Mouse (Mus musculus) kidney, postnatal 0 days (tissue): Measurements from ENCODE around the gene Dnajc6. TPM values are rescaled to one million over a fixed set of nuclear protein-coding genes. Genes with fewer than 3 reads are reported as not detected.

Source experiments
- ATAC-seq: fragments of 200-750 bp; cut with Nextera tagmentation; replicated peaks from 2 replicates; pipeline ENCODE4 v1.8.0; 2017; ENCODE audit warnings: low read depth, moderate number of reproducible peaks, moderate TSS enrichment, moderate library complexity; ENCODE audit not compliant: low FRiP score
- DNase-seq: peaks from one replicate; pipeline ENCODE4 v3.0.0-alpha.2; 2016; ENCODE audit warnings: low spot score
- H3K27ac ChIP-seq: fragments of 300-500 bp; sonication (generic); 2 replicates; pipeline ENCODE4 v1.5.1; 2014; ENCODE audit warnings: mild to moderate bottlenecking
- H3K27me3 ChIP-seq: fragments of 300-500 bp; sonication (generic); 2 replicates; pipeline ENCODE4 v1.6.1; 2014; ENCODE audit warnings: low read length, mixed read lengths; ENCODE audit not compliant: insufficient read depth
- H3K36me3 ChIP-seq: fragments of 300-500 bp; sonication (generic); 2 replicates; pipeline ENCODE4 v1.6.1; 2014; ENCODE audit warnings: low read length, mixed read lengths; ENCODE audit not compliant: insufficient read depth
- H3K4me1 ChIP-seq: fragments of 300-500 bp; sonication (generic); replicated peaks from 2 replicates; pipeline ENCODE4 v1.6.1; 2014; ENCODE audit warnings: antibody characterized with exemption, low read length, mixed read lengths; ENCODE audit not compliant: insufficient read depth
- H3K4me2 ChIP-seq: fragments of 300-500 bp; sonication (generic); 2 replicates; pipeline ENCODE4 v1.6.1; 2014; ENCODE audit warnings: mild to moderate bottlenecking, low read length, moderate library complexity, mixed read lengths
- H3K4me3 ChIP-seq: fragments of 300-500 bp; sonication (generic); replicated peaks from 2 replicates; pipeline ENCODE4 v1.5.1; 2014; ENCODE audit warnings: low read depth, low read length
- H3K9ac ChIP-seq: fragments of 300-500 bp; sonication (generic); 2 replicates; pipeline ENCODE4 v1.6.1; 2014; ENCODE audit warnings: low read depth, low read length
- H3K9me3 ChIP-seq: fragments of 300-500 bp; sonication (generic); replicated peaks from 2 replicates; pipeline ENCODE4 v1.6.1; 2016; ENCODE audit warnings: low read length, inconsistent platforms, mixed read lengths
- CTCF ChIP-seq: IDR thresholded peaks from 2 replicates; pipeline ENCODE4 v1.5.1; 2016; ENCODE audit warnings: antibody characterized with exemption, low read depth, mild to moderate bottlenecking, moderate library complexity
- WGBS: fragments of 180-500 bp; shearing (Covaris S2); extraction: QIAGEN DNeasy Blood & Tissue Kit; methylation state at CpG from one replicate; pipeline ENCODE4 v1.1.7; 2014; 5-methylcytosine and 5-hydroxymethylcytosine counted together
- polyA plus RNA-seq: library from polyadenylated mRNA; unstranded; fragments of >200 nt; fragmentation: Nextera tagmentation; extraction: Ambion mirVana; gene quantifications from 2 replicates; pipeline ENCODE4 v1.2.1, GENCODE M21; 2015

Gene Dnajc6
- polyA plus RNA-seq, 1 experiment from 2014 or later, result 2.8 TPM

DNA sequence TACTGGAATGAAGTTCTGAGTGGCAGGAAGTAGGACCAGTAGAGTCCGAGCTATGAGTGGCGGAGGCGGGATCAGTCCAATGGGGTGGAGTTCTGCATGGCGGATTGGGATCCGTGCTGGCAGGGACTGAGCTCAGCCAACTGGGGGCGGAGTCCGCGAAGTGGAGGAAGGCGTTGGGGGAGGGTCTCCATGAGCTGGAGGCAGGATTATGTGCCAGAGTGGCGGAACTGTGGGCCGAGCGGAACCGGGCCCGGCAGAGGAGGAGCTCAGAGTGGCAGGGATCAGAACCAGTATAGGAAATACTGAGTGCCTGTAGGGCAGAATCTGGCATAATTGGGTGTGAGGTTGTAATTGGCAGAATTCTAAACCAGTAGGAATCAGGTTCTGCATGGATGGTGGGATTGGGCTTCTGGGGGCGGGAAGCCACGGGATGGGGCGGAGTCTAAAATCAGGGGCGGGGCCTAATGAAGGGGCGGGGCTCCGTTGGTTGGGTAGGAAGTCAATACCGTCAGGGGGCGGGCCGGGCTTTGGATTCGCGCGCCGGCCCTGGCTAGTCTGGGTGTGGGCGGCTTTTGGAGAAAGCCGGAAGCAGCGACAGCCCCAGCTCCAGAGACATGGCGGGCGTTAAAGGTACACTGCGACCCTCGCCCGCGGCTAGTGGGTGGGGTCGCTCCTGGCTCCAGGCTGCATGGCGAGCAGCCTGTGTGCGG is 150.9 kb downstream of the Dnajc6 start, which contains the start of gene Leprot:
Leprot (plus strand) TSS at position 523 of the 710 bp plus-strand sequence.
- under 1% methylated on average over 35 of the region's 39 CpGs for WGBS
- H3K9me3 ChIP-seq, result no peaks in the 10 kb centered on the region
- peak; percentile 48; the same call in 1 of the 2 replicates for TF ChIP-seq CTCF

DNA sequence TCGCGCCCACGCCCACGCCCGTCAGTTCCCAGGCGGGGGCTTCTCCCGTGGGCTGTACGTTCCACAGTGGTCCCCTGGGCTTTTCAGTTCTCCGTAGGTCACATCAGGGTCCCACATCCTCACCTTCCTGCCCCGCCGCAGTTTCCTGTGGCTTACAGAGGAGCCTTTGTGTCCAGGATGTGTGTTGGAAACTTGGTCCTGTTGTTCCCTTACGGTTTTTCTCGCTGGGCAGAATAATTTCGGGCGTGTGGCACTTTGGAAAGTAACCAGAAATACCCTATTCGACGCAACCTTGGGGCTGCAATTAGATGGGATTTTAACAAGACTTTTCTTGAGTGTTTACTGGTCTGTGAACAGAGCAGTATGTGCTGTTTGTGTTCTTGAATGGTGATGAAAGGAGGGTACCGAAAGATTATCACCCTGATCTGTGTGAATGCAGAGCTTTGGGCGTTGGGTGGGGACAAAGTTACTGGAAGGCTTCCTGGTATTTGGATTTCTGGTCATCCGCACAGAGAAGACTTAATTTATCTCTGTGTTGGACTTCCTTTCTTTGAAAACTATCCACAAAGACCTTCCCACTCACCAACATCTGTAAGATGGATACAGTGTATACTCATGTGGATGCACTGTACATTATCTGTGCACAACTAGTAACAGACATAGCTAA is 151.7 kb downstream of the Dnajc6 start:
- peak overlapping the region; percentile 80 for H3K4me3 ChIP-seq
- peak overlapping the region; percentile 96 for H3K27ac ChIP-seq
- DNase-seq (peak; percentile 60), ATAC-seq (no peak)
- WGBS, result under 1% methylated on average over 20 of the region's 20 CpGs
- H3K27me3 ChIP-seq, result no peaks in the 10 kb centered on the region
- no peak for TF ChIP-seq CTCF
- H3K36me3 ChIP-seq, result no peaks in the 10 kb centered on the region
- H3K9me3 ChIP-seq, result no peaks in the 10 kb centered on the region
- H3K4me2 ChIP-seq, result peak overlapping the region; percentile 61
- H3K4me1 ChIP-seq, result 0 out of 2 replicates have a peak, but pooled peaks cover 10% of the 10 kb centered on the region
- peak overlapping the region; percentile 91 for H3K9ac ChIP-seq

More for the DNA sequence above, 150.9 kb downstream of the Dnajc6 start, which contains the start of gene Leprot:
- ATAC-seq, result peak; percentile 98
- Histone ChIP-seq H3K4me1 (0 out of 2 replicates have a peak, but pooled peaks cover 10% of the 10 kb centered on the region), H3K27me3 (no peaks in the 10 kb centered on the region), H3K4me2 (peak within 1 kb of the TSS; percentile 61), H3K9ac (peak within 1 kb of the TSS; percentile 91), H3K27ac (peak within 1 kb of the TSS; percentile 96), H3K36me3 (no peaks in the 10 kb centered on the region), H3K4me3 (peak within 1 kb of the TSS; percentile 80)
- DNase-seq, result peak; percentile 99

DNA sequence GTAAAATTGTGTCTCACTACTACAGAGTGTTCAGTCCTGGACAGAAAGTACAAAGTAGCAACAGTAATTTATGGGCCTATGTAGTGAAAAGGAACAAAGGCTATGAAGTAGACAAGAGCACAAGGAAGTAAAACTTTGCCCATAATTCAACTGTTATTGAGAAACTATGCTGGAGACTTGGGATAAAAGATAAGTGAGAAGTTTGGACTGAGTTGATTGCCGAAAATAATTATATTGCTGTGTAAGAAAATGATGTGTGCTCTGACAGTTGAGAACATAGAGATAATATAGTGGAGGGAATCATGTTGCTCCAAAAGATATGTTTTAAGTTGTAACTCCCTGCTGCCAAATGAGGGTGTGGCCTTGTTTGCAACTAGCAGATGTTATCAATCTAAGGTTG is 152.3 kb downstream of the Dnajc6 start:
- ATAC-seq, result no peak

DNA sequence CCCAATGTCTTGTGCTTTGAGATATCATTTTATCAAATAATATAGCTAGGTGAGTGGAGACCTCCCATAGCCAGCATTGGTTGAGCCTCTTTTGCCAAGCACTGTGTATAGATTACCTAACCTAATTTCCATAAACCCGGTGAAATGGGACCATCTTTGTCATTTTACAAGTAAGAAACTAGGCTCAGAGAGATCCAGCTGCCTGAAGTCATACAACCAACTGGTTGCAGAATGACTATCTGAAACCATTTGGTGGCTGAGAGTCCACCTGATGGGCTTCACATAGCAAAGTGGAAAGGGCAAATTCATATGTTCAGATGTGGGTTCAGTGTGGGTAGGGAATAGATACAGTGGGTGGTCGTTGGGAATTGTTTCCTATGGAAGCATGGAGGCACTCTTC is 154.5 kb downstream of the Dnajc6 start:
- ATAC-seq (no peak), DNase-seq (no peak)
- Histone ChIP-seq H3K4me1 (0 out of 2 replicates have a peak, but pooled peaks cover 10% of the 10 kb centered on the region), H3K27me3 (no peaks in the 10 kb centered on the region), H3K9ac (no peak overlapping the region), H3K36me3 (no peaks in the 10 kb centered on the region), H3K4me3 (no peak overlapping the region), H3K4me2 (no peak overlapping the region), H3K9me3 (no peaks in the 10 kb centered on the region), H3K27ac (no peak overlapping the region)
- TF ChIP-seq CTCF, result no peak
- WGBS, result 93% methylated on average over 2 of the region's 2 CpGs

More for the DNA sequence above, 152.3 kb downstream of the Dnajc6 start:
- Histone ChIP-seq H3K4me1 (0 out of 2 replicates have a peak, but pooled peaks cover 10% of the 10 kb centered on the region), H3K4me3 (peak overlapping the region; percentile 80; the same call in 1 of the 2 replicates), H3K27ac (peak overlapping the region; percentile 96), H3K9me3 (no peaks in the 10 kb centered on the region), H3K36me3 (no peaks in the 10 kb centered on the region), H3K4me2 (peak overlapping the region; percentile 61), H3K9ac (peak overlapping the region; percentile 91; the same call in 1 of the 2 replicates), H3K27me3 (no peaks in the 10 kb centered on the region)
- DNase-seq, result peak; percentile 52
- TF ChIP-seq CTCF, result no peak
- 54% methylated on average over 1 of the region's 1 CpGs for WGBS

DNA sequence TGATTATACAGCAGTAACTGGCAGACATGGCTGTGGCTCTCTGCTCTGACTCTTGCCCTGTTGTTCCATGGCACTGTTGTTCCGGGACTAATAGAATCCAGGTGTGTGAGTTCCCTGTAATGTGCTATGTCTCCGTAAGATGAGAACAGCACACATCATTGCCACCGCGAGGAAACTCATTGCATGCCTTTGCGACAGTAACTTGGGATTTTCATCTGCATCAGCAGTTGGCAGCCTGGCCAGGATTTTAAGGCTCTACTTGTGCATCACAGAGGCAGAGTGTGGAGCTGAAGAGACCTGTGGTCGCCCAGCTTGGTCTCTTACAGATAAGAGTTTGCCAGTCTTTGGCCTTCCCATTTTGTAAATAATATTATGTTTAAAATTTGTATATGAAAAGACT is 157.8 kb downstream of the Dnajc6 start:
- no peak overlapping the region for H3K27ac ChIP-seq
- 0 out of 2 replicates have a peak, but pooled peaks cover 4% of the 10 kb centered on the region for H3K36me3 ChIP-seq
- DNase-seq (no peak), ATAC-seq (no peak)
- H3K4me3 ChIP-seq, result no peak overlapping the region
- 79% methylated on average over 6 of the region's 6 CpGs for WGBS
- H3K4me1 ChIP-seq, result 0 out of 2 replicates have a peak, but pooled peaks cover 5% of the 10 kb centered on the region
- H3K4me2 ChIP-seq, result no peak overlapping the region
- H3K9ac ChIP-seq, result no peak overlapping the region
- H3K27me3 ChIP-seq, result no peaks in the 10 kb centered on the region
- TF ChIP-seq CTCF, result no peak
- H3K9me3 ChIP-seq, result no peaks in the 10 kb centered on the region

DNA sequence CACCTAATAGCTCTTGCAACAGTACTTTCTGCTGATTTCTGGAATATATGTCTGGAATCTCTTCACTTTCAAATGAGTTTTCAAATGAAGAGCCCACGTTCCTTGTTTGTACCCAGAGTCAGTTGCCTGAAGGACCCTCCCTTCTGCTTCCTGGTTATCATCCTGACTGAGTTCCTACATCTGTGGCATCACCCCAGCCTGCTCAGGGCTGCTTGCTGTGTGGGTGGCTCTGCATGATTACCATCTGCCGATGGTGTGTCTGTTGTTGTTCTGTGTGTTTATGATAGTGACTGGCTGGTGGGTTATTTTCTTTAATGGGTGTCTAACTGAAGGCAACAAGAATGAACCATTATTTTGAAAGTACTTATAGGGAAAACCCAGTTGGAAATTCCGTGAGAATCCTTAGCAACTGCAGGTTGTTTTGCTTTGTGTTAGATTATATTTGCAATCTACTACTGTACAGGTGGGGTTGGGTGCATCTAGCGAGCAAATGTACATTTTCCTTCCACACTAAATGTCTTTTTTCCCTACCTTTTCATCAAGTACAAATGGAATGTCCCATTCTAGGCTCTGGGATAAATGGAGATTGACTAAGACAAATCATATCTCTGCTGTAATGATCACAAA is 158.5 kb downstream of the Dnajc6 start:
- Histone ChIP-seq H3K36me3 (0 out of 2 replicates have a peak, but pooled peaks cover 9% of the 10 kb centered on the region), H3K4me2 (no peak overlapping the region), H3K4me3 (no peak overlapping the region), H3K4me1 (no peaks in the 10 kb centered on the region), H3K9ac (no peak overlapping the region), H3K27me3 (no peaks in the 10 kb centered on the region), H3K27ac (no peak overlapping the region), H3K9me3 (no peaks in the 10 kb centered on the region)
- ATAC-seq (no peak), DNase-seq (no peak)
- TF ChIP-seq CTCF, result no peak
- WGBS, result 83% methylated on average over 4 of the region's 4 CpGs
